Mouse (Mus musculus) lung, postnatal 4 days (tissue): ENCODE data around the gene Scube3.

Source experiments
- DNase-seq, 2 experiments: peaks; one replicate each; pipeline ENCODE4 v3.0.0; 2021

Scube3 gene

GRCm38 (mm10) chr17:28223561-28224391 is 81.8 kb downstream of the Scube3 start:
- peak; percentile 95 to 96 for DNase-seq
